Mouse (Mus musculus): ENCODE results near the gene Trappc2l.
"Not testable (repeated sequence)": the region's sequence is repeated elsewhere in the genome, so short reads cannot be mapped to it uniquely, and the experiment has no call there.

Trappc2l gene

GRCm38 (mm10) chr8:122625811-122626210 lies 14.4 kb downstream of the Trappc2l start:
- DNase-seq (ENCODE audit: low spot score) = no peak

- no peak for DNase-seq (ENCODE audit: low spot score)
Observed at GRCm38 (mm10) chr8:122626896-122627295, 15.5 kb downstream of the Trappc2l start.

- DNase-seq (ENCODE audit: low spot score) = no peak
Observed at GRCm38 (mm10) chr8:122629388-122629787, 17.9 kb downstream of the Trappc2l start.

GRCm38 (mm10) chr8:122630696-122631095 lies 19.3 kb downstream of the Trappc2l start:
- no peak for DNase-seq (ENCODE audit: low spot score)

GRCm38 (mm10) chr8:122632134-122632533 lies 20.7 kb downstream of the Trappc2l start:
- not testable (repeated sequence) for DNase-seq (ENCODE audit: low spot score)

GRCm38 (mm10) chr8:122633205-122633604 lies 21.8 kb downstream of the Trappc2l start:
- no peak for DNase-seq (ENCODE audit: low spot score)

GRCm38 (mm10) chr8:122635878-122636802 lies 24.7 kb downstream of the Trappc2l start:
- no peak for DNase-seq (ENCODE audit: low spot score)

GRCm38 (mm10) chr8:122636803-122637175 lies 25.3 kb downstream of the Trappc2l start:
- DNase-seq (ENCODE audit: low spot score) = no peak

GRCm38 (mm10) chr8:122637230-122637629 lies 25.8 kb downstream of the Trappc2l start:
- no peak for DNase-seq (ENCODE audit: low spot score)

- DNase-seq (ENCODE audit: low spot score) = no peak
Observed at GRCm38 (mm10) chr8:122638601-122639000, 27.2 kb downstream of the Trappc2l start.

GRCm38 (mm10) chr8:122639521-122640248 lies 28.2 kb downstream of the Trappc2l start:
- DNase-seq (ENCODE audit: low spot score) = peak; percentile 47

- DNase-seq (ENCODE audit: low spot score) = no peak
Observed at GRCm38 (mm10) chr8:122640825-122641224, 29.4 kb downstream of the Trappc2l start.

- DNase-seq (ENCODE audit: low spot score) = no peak
Observed at GRCm38 (mm10) chr8:122641406-122641805, 30.0 kb downstream of the Trappc2l start.

- DNase-seq (ENCODE audit: low spot score) = peak; percentile 28
Observed at GRCm38 (mm10) chr8:122642071-122642470, 30.6 kb downstream of the Trappc2l start.

GRCm38 (mm10) chr8:122644175-122644954 lies 32.9 kb downstream of the Trappc2l start:
- DNase-seq (ENCODE audit: low spot score) = no peak

- no peak for DNase-seq (ENCODE audit: low spot score)
Observed at GRCm38 (mm10) chr8:122646337-122646736, 34.9 kb downstream of the Trappc2l start.

GRCm38 (mm10) chr8:122648192-122648970 lies 36.9 kb downstream of the Trappc2l start:
- DNase-seq (ENCODE audit: low spot score) = no peak

- DNase-seq (ENCODE audit: low spot score) = no peak
Observed at GRCm38 (mm10) chr8:122651326-122651921, 40.0 kb downstream of the Trappc2l start.

GRCm38 (mm10) chr8:122652643-122653042 lies 41.2 kb downstream of the Trappc2l start:
- no peak for DNase-seq (ENCODE audit: low spot score)

GRCm38 (mm10) chr8:122654768-122655167 lies 43.3 kb downstream of the Trappc2l start:
- DNase-seq (ENCODE audit: low spot score) = no peak
